Mouse (Mus musculus) inflammation-experienced regulatory T-cells (primary cell): Measurements from ENCODE around the gene Adgrg2. TPM values are rescaled to one million over a fixed set of nuclear protein-coding genes. Genes with fewer than 3 reads are reported as not detected.

ENCODE experiments used
- polyA plus RNA-seq, 2 experiments: library from polyadenylated mRNA; unstranded; fragments of 100-300 nt; shearing (Covaris generic); gene quantifications; one replicate each; pipeline ENCODE4 v1.2.1; 2017

Gene Adgrg2
- polyA plus RNA-seq: under 1 TPM; 0.09 to 0.31 TPM

GRCm38 (mm10) chrX:160390464-160390956 is at the start of gene Adgrg2:
Gene Adgrg2 (plus strand): TSS chrX:160390690.

GRCm38 (mm10) chrX:160502048-160503041 is 111.9 kb downstream of the Adgrg2 start, which contains the start of gene Phka2:
Gene Phka2 (plus strand): TSS chrX:160502166.

Other genes with a start within 250 kb of the Adgrg2 start
- gene Phka2, start 111.5 kb downstream of the Adgrg2 start, polyA plus RNA-seq: 10 to 100 TPM; 14.0 to 15.7 TPM